Mouse (Mus musculus): Measurements from ENCODE around the gene Klhl26.

Klhl26 gene

DNA sequence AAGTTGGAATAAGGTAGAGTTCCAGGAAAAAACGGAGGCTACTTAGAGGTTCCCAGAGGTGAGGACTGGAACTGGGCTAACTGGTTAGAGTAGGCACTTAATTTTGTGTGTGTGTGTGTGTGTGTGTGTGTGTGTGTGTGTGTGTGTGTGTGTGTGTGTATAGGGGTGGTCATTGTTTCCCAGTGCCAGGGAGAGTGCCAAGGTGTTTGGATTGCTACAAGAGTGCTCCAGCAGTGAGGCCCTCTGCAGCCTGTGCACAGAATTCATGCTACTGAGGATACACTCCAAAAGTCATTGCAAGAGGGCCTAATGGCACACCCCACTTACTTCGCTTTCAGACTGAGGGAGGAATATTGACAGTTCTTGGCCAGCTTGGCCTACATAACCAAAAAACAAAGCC, 6.2 kb upstream of the Klhl26 start:
- in situ Hi-C loops (cut with MboI, MseI): no loop called here

DNA sequence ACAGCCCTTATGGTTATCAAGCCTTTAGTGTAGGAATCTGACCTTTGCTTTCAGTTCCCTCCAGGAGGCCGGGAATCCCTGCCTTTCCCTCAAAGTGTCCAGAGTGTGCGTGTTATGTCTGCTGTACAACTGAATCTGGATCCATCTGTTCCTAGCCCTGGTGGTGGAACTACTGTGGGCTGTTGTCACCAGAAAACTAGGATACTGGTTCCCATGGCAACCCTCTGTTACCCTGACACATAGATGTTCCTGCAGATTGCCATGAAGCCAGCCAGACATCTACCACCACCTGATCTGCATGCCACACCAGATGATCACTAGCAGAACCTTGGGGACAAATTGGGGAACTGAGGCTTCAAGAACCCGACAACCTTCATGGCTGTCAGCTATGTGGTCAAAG, 5.1 kb upstream of the Klhl26 start:
- in situ Hi-C loops (cut with MboI, MseI): no loop called here

DNA sequence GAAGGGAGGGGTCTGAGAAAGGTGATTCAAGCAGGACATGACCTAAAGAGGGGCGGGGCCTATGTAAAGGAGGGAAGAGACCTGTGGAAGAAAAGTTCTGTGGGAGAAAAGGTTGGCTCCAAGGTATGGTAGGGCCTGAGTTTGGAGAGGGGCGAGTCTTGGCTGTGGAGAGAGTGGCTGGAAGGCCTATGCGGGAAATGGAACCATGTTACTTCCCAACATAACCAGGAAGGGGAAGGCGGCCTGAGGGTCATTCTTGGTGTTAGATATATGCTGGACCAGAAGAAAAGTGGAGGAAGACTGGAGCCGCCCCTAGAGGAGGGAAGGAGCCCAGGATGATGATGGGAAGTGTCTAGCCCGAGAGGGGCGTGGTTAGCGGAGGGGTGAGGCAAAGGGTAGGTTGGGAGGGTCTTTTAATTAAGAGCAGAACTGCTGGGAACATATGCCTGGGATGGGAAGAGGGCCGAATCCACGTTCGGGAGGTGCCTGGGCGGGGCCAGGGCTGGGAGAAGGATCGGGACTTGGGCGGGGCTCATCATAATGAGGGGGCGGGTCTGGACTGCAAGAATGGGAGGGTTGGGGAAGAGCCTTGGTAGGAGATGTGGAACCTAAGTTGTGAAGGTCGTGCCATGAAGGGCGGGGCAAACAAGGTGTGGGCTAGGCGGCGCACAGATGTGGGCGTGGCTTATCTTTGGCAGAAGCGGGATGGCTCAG, 658 bp upstream of the Klhl26 start:
- in situ Hi-C loops (cut with MboI, MseI): no loop called here

GRCm38 (mm10) chr8:70471856-70472255, 4.9 kb downstream of the Klhl26 start:
- in situ Hi-C loops (cut with MboI, MseI): no loop called here

GRCm38 (mm10) chr8:70469938-70470337, 6.8 kb downstream of the Klhl26 start:
- in situ Hi-C loops (cut with MboI, MseI): no loop called here

GRCm38 (mm10) chr8:70469295-70469916, 7.4 kb downstream of the Klhl26 start:
- in situ Hi-C loops (cut with MboI, MseI): no loop called here

DNA sequence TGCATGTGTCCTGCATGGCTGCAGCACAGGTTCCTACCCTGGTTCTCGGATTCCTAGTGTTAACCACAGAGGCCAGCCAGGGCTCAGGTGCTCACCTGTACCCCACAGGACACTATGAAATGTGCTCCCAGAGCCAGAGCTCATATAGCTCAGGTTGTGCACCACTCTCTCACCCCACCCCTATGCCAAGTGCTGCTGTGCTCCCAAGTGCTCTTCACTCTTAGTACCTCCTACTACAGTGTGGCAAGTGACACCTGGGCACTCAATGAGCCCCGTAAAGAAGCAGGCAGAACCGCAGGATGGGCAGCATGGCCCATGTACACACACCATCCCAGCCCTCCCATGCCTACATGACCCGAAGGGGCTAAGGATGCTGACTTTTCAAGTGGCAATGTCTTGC, 8.0 kb downstream of the Klhl26 start:
- in situ Hi-C loops (cut with MboI, MseI): no loop called here

GRCm38 (mm10) chr8:70467907-70468306, 8.9 kb downstream of the Klhl26 start:
- in situ Hi-C loops (cut with MboI, MseI): no loop called here

DNA sequence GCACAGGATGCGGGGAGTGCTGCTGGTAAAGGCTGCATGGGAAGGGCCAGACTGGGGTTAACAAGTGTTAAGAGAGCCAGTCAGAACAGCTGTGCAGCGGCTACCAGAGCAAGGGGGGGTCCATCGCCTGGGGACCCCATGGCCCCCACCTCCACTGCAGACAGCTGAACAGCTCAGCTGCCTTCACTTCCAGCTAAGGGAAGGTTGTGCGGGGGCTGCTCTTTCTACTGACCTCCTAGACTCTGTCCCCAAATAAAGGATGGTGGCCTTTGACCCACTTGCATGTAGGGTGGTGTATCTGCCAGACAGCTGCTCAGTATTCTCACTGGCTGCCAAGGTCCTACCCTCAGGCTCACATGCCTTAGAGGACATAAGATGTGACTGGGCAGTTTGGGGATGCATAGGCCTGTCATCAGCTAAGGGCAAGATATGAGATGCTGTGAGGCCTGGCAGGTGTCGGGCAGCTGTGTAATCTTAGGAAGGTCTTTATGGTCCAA, 9.5 kb downstream of the Klhl26 start:
- in situ Hi-C loops (cut with MboI, MseI): no loop called here

DNA sequence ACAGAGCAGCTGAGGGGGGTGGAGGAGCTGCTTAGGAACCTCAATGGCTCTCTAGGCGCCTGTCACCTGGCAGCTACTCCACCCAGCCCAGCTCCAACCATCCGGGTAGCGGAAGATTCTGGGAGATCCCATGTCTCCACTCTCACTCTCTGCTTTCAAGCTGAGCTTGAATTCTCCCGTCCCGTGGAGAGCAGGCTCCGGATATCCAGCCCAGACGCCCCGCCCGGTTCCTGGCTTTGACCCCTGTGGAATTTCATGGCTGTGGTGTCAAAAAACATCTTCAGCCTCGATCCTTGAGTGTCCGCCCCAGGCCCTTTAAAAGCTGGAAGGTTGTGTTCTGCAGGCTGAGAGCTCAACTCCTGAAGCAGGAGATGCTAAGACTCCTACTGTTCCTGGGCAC, 10.0 kb downstream of the Klhl26 start:
- in situ Hi-C loops (cut with MboI, MseI): no loop called here

DNA sequence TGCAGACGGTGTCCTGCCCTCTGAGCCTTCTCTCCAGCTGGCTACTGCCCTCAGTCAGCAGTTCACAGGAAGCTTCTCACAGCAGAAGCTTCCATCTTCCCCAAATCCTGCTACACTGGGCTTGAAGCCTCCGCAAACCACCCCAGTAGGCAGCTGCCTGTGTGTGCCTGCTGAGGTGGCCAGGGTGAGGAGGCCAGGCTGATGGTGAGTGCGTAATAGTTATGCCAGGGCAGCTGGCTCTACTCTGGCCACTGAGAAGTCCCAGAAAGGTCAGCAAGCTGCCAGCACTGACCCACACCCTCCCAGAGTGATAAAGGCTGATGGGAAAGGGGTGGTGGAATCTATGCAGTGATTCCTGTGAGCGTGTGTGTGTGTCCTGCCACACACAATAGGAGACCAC, 10.5 kb downstream of the Klhl26 start:
- in situ Hi-C loops (cut with MboI, MseI): no loop called here

GRCm38 (mm10) chr8:70465701-70466100, 11.1 kb downstream of the Klhl26 start:
- in situ Hi-C loops (cut with MboI, MseI): no loop called here

GRCm38 (mm10) chr8:70464162-70464561, 12.6 kb downstream of the Klhl26 start:
- in situ Hi-C loops (cut with MboI, MseI): no loop called here

DNA sequence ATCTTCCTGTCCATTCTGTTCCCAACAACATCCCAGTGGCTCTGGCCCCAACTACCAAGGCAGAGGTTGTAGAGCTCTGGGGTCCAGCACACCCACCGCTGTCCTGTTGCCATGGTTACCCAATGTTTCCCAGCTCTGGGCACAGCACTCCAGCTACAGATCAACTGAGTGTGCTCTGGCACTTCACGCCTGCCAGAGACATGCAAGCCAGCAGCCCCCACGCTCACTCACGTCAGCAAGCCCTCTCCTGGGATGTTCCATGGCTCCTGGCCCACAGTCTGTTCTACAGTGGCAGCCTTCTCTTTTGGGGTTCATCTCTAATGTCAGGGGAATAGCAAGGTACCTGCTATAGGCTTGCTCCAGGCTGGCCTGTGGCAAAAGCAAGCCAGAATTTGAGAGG, 13.5 kb downstream of the Klhl26 start:
- in situ Hi-C loops (cut with MboI, MseI): no loop called here

- in situ Hi-C loops (cut with MboI, MseI): no loop called here
Observed at GRCm38 (mm10) chr8:70462516-70462813, 14.3 kb downstream of the Klhl26 start.

DNA sequence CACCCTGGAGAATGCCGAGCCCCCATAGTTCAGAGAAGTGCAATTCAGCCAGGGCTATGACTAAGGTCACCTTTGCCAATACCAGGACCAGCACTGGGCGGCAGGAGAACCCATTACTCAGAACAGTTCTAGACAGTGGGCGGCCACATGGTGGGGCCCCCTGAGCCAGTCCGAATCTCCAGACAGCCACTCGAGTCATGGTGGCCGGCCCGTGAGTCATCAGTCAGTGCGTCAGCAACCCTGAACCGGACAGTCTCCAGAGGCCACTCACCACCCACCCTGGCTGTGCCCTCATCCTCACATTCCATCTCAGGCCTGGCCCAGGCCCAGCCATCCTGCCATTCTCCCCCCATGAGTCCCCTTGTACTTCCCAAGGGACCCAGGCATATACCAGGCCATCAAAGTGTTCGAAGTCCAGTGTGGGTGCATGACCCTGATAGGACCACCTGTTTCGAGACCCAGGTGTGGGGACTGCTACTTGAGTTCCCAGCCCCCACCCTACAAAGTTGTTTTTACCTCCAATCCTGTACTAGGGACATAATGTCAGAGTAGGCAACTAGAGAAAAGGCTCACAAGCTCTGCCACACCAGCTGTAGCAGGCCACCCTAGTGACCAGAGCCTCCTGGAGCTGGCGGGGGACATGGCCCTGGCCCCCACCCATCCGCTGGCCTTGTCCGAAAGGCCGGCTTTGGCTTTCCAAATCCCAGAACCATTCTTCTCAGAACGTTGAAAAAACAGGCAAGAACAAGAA, 14.8 kb downstream of the Klhl26 start:
- in situ Hi-C loops (cut with MboI, MseI): no loop called here

DNA sequence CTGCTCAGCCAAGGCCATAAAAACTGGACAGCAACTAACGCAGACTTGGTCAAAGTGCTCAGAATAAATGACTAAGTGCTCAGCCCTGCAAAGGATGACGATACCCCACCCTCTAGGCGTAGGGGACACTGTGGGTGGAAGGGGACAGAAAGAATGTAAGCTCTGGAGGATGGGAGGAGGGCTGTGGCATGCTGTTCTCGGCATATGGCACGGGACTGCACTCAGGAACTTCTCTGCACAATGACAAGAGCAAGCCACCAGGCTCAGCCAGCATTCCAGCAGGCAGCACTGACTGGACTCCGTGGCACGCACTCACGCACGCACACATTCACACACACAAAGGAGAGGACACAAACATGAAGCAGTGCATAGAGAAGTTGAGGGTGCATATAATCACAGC, 16.2 kb downstream of the Klhl26 start:
- in situ Hi-C loops (cut with MboI, MseI): no loop called here

GRCm38 (mm10) chr8:70460199-70460598, 16.6 kb downstream of the Klhl26 start:
- in situ Hi-C loops (cut with MboI, MseI): no loop called here

DNA sequence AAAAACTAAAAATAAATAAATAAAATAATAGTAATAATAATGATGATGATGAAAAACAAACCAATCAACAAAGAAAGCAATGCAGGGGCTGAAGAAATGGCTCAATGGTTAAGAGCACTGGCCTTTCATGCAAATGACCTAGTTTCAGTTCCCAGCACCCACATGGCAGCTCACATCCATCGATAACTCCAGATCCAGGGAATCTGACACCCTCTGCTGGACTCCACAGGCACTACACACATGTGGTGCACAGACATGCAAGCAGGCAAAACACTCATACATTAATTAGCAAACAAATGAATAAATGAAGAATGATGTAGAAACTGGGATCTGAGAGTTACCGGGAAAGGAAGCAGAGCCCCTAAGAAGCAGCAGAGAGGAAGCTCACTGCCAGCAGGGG, 17.1 kb downstream of the Klhl26 start:
- in situ Hi-C loops (cut with MboI, MseI): no loop called here

DNA sequence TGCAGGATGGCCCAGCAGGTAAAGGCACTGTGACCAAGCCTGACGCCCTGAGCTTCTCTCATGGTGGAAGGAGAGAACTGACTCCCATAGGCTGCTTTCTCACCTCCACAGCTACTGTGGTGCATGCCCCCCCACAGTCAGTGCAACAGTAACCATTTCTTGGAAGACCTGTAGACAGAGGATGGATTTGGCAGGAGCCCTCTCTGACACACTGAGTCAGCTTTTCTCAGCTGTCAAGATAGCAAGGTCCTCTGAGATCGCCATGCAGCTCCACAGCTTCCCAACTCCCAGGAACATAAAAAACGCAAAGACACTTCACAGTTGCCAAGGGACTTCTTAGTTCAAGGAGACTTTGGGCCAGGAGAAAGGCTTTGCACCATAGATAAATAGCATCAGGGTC, 18.3 kb downstream of the Klhl26 start:
- in situ Hi-C loops (cut with MboI, MseI): no loop called here

DNA sequence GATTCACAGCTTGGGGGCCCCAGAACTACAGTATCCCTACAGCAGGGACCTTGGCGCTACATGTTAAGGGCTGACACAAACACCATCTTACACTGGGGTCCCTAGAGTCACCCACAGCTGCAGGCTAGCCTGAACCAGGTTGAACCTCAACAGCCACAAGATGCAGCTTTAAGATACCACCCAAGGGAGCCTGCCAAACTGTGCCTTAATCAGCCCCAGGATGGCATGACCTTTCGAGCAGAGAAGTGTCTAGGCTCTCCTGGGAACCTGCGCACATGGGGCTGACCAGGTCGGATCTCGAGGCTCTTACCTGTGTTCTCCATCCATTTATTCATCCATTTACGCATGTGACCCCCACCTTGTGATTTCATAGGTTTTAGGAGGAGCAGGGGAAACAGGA, 18.9 kb downstream of the Klhl26 start:
- in situ Hi-C loops (cut with MboI, MseI): no loop called here

GRCm38 (mm10) chr8:70456996-70457395, 19.8 kb downstream of the Klhl26 start:
- in situ Hi-C loops (cut with MboI, MseI): no loop called here

DNA sequence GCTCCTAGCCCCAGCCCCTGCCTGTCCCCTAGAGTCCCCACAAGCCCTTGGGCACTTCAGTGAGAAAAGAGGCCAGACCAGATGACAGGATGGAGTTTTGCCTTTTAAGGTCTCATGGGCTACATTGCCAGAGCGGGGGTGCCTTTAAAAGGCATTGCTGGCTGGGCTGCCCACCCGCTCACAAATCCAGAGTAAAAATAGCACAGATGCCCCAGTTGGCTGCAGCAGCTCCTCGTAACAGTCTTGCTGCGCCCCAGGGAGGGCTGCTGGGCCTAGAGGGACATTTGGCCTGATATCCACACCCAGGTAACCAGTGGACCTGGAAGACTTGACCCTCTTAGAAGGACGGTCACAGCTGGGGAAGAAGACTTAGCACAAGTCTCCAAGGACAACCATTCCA, 22.9 kb downstream of the Klhl26 start:
- in situ Hi-C loops (cut with MboI, MseI): no loop called here
